Mouse (Mus musculus) heart, adult 2 months (tissue): ENCODE results near the gene Mfsd12.

ENCODE experiments used
- CTCF ChIP-seq: fragments of 200-600 bp; IDR thresholded peaks from 2 replicates; pipeline ENCODE4 v1.8.1; 2022; ENCODE audit warnings: antibody characterized with exemption, mild to moderate bottlenecking, moderate library complexity
- EP300 ChIP-seq: fragments of 200-500 bp; IDR thresholded peaks from 2 replicates; pipeline ENCODE4 v1.6.1; 2011; ENCODE audit warnings: low read depth, low read length, control low read depth; ENCODE audit not compliant: insufficient read depth
- POLR2A ChIP-seq: fragments of 200-500 bp; IDR thresholded peaks from 2 replicates; pipeline ENCODE4 v1.6.1; 2011; ENCODE audit warnings: mild to moderate bottlenecking, low read depth, low read length, control low read depth; ENCODE audit not compliant: insufficient read depth

DNA sequence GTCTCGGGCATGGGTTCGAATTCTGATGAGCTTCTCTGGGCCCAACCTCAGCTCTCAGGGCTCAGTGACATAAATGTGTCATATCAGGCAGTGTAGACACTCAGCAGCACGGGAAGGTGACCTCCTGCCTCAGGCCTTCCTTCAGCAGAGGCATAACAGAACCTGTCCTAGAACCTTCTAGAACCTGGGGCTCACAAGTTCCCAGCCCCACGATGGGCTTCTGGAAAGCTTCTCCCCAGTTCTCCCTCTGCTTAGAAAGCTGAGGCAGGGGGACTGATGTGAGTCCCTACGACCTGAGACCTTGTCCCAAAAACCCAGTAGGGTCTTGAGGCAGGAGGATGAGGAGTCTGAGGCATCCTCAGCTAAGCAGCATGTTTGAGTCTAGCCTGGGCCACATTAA, 57.9 kb downstream of the Mfsd12 start:
- TF ChIP-seq CTCF (no peak), EP300 (no peak), POLR2A (no peak)
